Mouse (Mus musculus) urinary bladder, postnatal 4 days (tissue): Measurements from ENCODE around the gene Rbfox1.

Experiments used
- DNase-seq, 2 experiments: peaks; one replicate each; pipeline ENCODE4 v3.0.0; 2021 to 2022; ENCODE audit warnings: low spot score in 2 of 2

Gene Rbfox1

GRCm38 (mm10) chr16:6448250-6448649, 563.1 kb downstream of the Rbfox1 start:
- no peak for DNase-seq

DNA sequence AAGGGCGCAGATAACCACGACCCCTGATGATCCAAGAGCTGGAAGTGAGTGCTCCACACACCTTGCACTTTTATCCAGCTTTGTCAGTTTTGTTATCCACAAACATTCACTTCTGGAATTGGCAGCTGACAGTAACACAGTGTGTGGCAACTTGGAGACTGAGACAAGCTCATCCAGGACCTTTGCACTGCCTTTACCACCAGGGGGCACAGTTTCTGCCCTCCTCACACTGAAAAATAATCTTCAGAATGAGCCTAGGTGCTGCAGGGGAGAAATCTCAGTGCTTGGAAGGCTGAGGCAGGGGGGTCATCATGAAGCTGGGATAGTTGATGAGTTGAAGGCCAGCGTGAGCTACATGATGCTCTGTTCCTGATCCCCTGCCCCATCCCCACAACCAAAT, 570.2 kb downstream of the Rbfox1 start:
- DNase-seq = no peak

DNA sequence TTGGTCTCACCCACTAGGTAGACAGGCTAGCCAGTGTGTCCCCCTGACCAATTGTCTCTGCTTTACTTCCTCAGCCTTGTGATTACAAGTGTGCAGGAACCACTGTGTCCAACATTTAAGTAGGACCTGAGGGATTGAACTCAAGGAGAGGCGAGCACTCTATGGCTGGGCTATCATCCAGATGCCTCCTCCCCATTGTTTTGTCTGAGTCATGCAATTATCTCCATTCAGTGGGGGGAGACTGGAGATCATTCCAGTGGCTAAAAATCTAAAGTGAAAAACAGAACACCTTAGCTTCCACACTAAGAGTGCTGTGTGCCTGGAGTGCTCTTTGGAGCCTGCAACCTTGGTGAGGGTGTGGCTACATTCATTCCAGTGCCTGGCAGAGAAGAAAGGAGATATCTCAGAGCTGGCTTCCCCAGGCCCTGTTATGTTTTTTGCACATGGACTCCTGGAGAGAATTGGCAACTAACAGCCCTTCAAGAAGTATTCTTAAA, 594.0 kb downstream of the Rbfox1 start:
- DNase-seq = no peak

DNA sequence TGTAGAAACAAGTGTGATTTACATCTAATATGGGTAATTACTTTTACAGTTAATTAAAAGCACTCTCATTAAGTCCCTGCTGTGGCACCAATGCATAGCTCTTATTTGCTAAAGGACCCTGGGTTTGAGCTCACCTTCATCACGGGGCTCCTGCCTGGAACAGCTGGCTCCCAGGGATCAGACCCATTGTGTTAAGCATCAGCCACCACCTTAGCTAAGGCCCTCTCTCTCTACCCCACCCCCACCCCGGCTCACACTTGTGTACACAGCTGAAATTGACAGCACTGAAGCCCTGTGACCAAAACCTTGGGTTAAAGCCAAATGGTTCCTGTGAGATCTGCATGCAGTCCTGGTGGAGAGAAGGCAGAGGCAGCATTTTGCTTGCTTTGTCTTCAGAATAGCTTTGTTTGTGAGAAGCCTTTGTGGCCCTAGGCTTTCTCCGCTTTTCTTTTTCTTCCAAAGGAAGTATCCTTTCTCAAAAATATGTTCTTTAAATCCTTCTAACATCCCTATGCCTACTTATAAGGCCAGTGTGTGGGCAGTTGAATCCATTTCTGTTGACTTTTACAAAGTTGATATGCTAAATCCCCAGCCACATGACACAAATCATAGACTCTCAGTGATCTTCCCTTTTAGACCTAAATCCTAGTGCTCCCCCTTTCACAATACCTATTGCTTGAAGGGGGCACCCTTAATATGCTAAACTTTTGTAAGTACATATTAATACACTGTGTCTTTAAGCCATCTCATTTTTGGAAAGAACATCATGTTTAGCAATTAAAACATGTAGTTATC, 594.7 kb downstream of the Rbfox1 start:
- no peak for DNase-seq

GRCm38 (mm10) chr16:6480411-6480728, 595.2 kb downstream of the Rbfox1 start:
- DNase-seq = no peak

DNA sequence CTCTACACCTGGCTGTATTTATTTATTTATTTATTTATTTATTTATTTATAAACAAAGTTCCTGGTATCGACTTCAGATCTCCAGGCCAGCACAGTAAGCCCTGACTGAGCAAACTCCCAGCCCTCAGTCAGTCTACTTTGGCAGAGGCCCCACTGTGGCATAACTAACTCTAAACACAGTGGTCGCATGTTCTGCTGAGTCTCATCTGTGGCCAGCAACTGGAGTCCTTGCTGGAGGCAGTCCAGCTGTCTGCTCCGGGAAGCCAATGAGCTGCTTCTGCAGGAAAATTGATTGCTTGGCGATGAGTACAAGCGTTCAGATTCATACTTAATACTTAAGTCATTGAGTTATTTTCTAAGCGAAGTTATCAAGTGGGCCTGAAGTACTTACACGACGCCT, 598.5 kb downstream of the Rbfox1 start:
- no peak for DNase-seq

- no peak for DNase-seq
Measured at GRCm38 (mm10) chr16:6485631-6486030, 600.5 kb downstream of the Rbfox1 start.

- no peak for DNase-seq
Measured at GRCm38 (mm10) chr16:6502219-6502618, 617.1 kb downstream of the Rbfox1 start.

DNA sequence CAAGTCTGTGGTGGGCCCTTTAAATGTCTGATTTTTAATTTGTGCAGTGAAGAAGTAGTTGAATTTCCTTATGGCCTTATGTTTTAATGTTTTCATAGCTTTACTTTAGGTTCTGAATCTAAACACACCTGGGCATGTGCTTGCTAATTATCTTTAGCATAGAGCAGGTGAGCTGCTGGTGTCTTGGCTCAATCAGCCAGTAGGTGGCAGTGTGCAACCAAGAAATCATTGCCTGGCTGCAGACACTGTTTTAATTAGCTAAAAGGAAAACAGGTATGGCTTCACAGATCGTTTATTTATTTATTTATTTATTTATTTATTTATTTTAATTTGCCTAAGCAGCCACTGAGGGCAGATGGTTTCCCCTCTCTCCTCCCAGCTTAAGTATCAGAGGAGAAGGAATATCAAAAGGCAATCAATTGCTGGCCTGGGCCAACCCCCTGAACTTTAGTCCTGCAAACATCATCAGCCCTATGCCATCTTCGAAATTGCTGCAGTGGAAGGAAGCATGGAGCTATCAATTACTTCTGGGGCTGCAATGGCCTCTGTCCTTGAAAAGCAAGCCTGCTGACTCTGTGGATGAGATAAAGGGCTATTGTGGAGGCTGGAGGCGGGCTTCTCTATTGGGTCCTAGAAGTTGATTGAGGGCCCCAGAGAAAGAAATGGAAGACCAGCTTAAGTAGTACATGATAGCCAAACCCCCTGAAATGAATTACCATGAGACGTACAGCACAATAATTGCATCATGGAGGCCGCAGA, 618.6 kb downstream of the Rbfox1 start:
- DNase-seq = no peak

- no peak for DNase-seq
Measured at GRCm38 (mm10) chr16:6508924-6509323, 623.8 kb downstream of the Rbfox1 start.

GRCm38 (mm10) chr16:6519474-6519873, 634.3 kb downstream of the Rbfox1 start:
- DNase-seq = no peak

DNA sequence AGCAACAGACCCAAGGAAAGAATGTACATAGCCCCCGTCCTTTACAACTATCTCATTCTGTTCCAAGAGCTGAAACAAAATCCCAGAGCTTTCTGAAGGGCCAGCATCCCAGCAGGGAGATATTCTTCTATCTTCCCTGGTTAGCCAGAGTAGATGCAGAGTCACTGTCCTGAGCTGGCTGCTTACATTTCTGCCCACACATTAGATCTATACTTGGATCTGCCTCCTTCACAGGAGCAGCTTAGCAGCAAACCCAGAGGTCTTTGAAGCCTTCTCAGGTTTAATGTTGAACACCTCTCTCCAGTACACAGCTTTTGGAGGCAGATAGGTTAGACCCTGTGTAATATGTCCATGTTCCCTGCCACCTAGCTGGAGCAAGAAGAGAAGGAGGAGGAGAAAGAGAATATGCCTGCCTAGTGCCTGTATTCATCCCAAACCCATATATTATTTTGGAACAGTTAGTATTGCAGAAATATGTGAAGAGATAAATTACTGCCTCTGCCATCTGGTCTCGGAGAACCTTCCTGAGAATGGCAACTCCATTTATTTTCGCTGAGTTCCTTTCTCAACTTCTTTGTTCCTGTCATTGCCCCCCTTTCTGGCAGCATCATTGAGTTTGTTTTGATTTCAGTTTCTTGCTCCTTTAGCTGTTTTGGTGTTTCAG, 640.5 kb downstream of the Rbfox1 start:
- DNase-seq = no peak

- no peak for DNase-seq
Measured at GRCm38 (mm10) chr16:6531459-6531858, 646.3 kb downstream of the Rbfox1 start.

GRCm38 (mm10) chr16:6532077-6532995, 647.2 kb downstream of the Rbfox1 start:
- no peak for DNase-seq

DNA sequence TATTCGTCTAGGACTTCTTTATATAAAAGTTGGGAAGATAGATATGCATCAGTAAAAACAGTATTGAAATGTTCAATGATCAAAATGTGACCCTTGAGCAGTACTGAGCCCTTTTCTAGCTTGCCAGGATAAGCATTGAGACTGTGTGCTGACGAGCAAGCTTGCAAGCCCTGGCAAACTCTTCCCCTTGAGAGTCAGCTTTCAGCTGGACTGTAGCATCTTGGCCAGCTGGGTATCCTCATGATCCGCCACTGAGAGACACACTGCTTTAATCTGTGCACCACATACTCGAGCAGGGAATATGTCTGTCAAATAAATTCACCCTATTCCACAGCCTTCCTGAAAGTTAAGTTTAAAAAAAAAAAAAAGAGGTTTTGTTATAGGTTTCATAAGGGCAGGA, 670.6 kb downstream of the Rbfox1 start:
- DNase-seq = no peak

DNA sequence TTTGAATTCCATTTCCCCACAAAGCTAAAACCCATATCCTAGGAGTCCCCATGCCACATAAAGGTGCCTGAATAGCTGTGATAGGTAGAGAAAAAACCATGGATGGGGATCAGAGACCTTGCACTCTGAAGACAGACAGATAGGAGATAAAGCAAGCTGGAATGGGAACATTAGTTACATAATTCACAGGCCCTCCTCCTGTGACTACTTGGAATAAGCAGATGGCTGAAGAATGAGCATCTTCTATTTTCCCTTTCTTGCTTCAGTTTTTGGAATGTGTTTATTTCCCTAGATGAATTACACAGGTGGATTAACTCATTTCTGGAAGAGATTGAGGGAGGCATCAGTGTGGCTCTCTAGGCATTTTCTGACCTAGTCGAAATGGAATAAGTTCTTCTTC, 672.6 kb downstream of the Rbfox1 start:
- no peak for DNase-seq

DNA sequence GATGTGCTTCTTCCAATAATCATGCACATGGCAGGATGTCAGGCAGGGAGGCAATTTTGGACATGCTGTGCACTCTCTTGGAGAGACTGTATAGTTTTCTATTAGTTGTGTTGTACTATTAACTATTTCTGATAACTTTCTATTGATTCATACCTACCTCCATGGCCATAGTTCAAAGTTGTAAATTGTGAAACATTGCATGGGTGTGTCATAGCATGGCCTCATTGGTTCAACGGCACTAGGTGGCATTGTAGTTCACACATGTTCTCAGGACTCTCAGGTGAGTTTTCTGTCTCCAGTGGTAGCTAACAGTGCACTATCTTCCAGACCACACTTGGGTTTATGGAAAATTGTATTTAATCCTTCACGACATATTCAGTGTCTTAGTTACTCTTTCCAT, 699.5 kb downstream of the Rbfox1 start:
- DNase-seq = no peak

- no peak for DNase-seq
Measured at GRCm38 (mm10) chr16:6585204-6585603, 700.0 kb downstream of the Rbfox1 start.

DNA sequence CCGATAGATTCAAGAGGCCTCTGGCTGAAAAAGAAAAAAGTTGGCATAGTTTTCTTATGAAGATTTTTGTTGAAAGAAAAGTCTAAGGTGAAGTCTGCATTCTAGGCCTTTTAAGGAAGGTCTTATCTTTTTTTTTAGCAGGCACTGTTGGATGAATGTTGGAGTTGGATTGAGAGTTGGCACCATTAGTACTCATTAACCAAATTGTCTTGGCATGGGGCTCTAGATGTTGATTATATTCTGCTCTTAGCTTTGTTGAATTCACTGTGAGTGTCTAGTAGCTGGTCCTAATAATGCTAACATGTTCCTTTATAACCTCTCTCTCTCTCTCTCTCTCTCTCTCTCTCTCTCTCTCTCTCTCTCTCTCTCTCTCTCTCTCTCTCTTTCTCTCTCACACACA, 731.4 kb downstream of the Rbfox1 start:
- no peak for DNase-seq

- DNase-seq = no peak
Measured at GRCm38 (mm10) chr16:6640330-6640729, 755.2 kb downstream of the Rbfox1 start.

DNA sequence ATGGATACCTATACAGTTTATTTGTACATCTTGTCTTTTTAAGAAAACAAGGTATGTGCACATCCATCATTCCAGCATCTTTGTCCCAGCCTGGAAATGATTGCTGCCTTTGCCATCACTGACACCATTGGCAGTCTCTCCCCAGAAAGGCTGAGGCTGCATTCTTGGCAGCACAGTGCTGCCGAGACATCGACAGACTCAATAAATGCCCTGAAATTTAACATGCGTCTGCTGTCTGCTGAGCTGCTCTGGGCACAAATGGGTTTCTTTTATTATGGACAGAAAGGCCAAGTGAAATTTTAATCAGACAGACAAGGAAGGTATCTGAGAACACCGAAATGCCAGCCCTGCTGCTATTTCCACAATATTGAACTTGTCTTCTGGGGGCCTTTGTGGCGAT, 761.8 kb downstream of the Rbfox1 start:
- DNase-seq = no peak

DNA sequence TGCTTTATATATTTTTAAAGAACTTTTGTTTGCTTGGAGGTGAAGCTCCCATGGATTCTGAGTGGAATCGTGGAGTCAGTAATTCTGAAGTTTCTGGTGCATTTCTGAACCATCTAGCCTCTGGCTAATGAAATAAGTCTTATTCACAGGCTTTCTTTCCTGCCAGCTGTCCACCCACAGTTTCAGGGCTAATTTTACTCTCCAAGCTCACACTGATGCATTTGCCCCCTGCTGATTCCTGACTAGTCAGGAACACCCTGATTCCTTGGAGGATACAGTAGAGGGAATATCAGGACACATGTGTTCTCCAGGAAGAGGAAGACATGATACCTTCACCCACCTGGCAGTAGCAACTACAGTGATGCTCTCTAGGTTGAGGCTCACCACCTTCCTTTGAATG, 763.6 kb downstream of the Rbfox1 start:
- DNase-seq = no peak
